Mouse (Mus musculus): ENCODE data around the gene Plekha1.

GRCm38 (mm10) chr7:130932921-130933320 is 67.4 kb downstream of the Plekha1 start:
- TF ChIP-seq POLR2A (IDR thresholded peaks at IDR 0.05; ENCODE audit: low read depth, low read length), result no peak
- TF ChIP-seq CTCF (conservative IDR thresholded peaks at IDR 0.05; ENCODE audit: insufficient read depth, insufficient read length, low read depth, low read length), result no peak

All from kidney, adult 2 months (tissue).